Mouse (Mus musculus): ENCODE measurements around the gene Stpg2.

DNA sequence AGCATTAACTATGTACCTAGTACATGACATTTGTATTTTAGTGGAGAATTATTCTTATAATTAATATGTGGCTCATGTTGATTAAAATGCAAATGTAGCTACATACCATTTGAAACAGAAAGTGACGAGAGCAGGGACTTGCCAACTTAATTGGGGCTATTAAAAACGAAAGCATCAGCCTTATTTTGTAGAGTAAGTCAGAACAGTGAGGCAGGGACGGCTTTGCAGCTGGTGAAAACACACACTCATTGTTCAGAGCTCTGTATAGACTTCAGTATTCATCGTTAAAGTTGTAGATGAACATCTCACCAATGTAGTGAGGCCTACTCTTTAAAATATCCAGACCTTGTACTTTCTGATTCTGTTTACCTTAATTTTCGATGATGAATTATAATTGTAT, 213.6 kb downstream of the Stpg2 start:
- TF ChIP-seq CTCF (IDR thresholded peaks at IDR 0.05; ENCODE audit: extremely low read depth, insufficient read depth, insufficient read length, insufficient replicate concordance), result no peak
- TF ChIP-seq POLR2A (IDR thresholded peaks at IDR 0.05; ENCODE audit: low read depth, low read length), result no peak
